Mouse (Mus musculus) stomach, postnatal 0 days (tissue): ENCODE results near the gene Cd28.

Experiments
- CTCF ChIP-seq: IDR thresholded peaks from 2 replicates; pipeline ENCODE4 v1.5.1; 2016; ENCODE audit warnings: antibody characterized with exemption, low read depth, mild to moderate bottlenecking, moderate library complexity
- EP300 ChIP-seq: optimal IDR thresholded peaks from 2 replicates; pipeline ENCODE3; 2016; ENCODE audit warnings: antibody characterized with exemption

GRCm38 (mm10) chr1:60803128-60803824 lies 86.7 kb downstream of the Cd28 start:
- no peak for TF ChIP-seq CTCF
- no peak for TF ChIP-seq EP300
